Mouse (Mus musculus): ENCODE data around the gene Sec24c.
A peak's percentile ranks its signal among the peaks of the same experiment; 100 is the strongest.
"Not testable (repeated sequence)": the region's sequence is repeated elsewhere in the genome, so short reads cannot be mapped to it uniquely, and the experiment has no call there.

Gene Sec24c

GRCm38 (mm10) chr14:20695761-20696520 is 21.8 kb downstream of the Sec24c start:
- peak; percentile 45 to 73 for DNase-seq (ENCODE audit: inconsistent age in 2 of 2, low spot score in 1 of 2)

- peak; percentile 33 to 74 for DNase-seq (ENCODE audit: inconsistent age in 2 of 2, low spot score in 1 of 2)
Measured at GRCm38 (mm10) chr14:20696986-20697385, 22.9 kb downstream of the Sec24c start.

DNA sequence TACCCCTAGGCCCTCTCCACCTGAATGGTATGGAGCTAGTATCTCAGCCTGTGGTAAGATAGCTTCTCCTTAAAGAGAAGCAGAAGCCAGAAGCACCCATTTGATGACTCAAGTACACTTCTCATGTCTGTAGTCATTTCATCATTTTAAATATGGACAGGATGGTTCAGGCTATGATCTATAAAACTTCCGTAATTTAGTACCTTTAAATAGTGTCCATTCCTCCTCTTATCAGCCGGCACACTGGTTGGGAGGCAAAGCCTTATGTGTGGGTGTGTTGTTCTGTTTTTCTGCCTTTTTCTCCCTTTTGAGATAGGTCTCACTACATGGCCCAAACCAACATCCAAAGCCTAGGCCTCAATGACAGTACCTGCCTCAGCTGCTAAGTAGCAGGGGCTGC is 24.4 kb downstream of the Sec24c start:
- no peak for DNase-seq (ENCODE audit: inconsistent age in 2 of 2, low spot score in 1 of 2)

DNA sequence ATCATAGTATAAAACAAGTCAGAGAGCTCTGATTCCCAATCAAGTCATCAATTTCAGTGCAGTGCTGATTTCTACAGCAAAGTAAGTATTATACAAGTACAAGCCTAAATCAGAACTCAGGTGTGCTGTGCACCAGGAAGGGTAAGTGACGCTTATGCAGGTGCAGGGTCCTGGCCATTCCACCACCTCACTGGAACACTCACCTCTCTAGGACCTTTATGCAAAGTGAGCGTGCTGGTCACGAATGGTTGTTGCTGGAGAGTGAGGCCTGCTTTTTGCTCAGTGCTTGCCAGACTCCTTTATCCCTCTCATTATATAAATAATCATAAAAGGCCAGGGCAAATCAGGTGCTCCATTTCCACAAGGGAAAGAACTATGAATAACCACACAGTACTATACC is 26.3 kb downstream of the Sec24c start:
- DNase-seq (ENCODE audit: inconsistent age in 2 of 2, low spot score in 1 of 2), result no peak

DNA sequence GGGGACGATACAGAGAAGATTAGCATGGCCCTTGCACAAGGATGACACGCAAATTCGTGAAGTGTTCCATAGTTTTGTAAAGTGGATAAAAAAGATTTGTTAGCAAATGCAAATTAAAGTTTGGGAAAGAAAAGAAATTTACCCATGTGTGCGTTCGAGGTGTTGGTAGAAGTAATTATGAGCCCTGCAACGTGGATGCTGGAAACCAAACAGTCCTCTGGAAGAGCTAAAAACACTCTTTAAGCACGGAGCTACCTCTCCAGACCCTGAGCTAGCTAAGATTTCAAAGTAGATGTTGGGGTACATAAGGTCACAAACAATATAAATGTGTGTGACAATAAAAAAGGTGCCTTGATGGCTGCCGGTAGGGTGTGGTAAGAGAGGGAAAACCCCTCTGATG is 27.4 kb downstream of the Sec24c start:
- no peak for DNase-seq (ENCODE audit: inconsistent age in 2 of 2, low spot score in 1 of 2)

GRCm38 (mm10) chr14:20702096-20702740 is 28.1 kb downstream of the Sec24c start:
- DNase-seq (ENCODE audit: inconsistent age in 2 of 2, low spot score in 1 of 2), result no peak

DNA sequence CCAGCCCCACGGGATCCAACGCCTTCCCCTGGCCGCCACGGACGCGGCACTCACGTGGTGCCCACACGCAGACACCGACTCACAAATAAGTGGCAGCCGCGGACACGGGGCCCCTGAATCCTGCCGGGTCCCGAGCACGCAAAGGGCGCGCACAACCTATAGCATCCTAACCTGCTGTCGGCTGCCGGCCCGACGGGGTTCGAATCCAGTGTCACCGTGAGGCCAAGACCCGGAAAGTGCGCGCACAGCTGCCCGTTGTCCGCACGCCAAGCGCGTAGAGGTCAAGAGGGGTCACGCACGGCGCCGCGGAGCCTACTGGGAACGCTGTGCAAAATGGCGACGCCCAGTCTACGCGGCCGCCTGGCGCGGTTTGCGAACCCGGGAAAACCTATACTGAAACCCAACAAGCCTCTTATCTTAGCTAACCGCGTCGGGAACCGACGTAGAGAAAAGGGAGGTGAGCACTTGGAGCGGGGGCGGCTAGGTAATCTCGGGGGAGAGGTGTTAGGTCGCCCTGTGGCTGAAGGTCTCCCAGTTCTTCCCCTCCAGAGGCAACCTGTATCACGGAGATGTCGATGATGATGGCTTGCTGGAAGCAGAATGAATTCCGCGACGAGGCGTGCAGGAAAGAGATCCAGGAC is 28.8 kb downstream of the Sec24c start, which contains the start of gene Chchd1:
Chchd1 (plus strand) TSS at position 266 of the 641 bp plus-strand sequence.
- peak; percentile 91 to 98 for DNase-seq (ENCODE audit: inconsistent age in 2 of 2, low spot score in 1 of 2)

DNA sequence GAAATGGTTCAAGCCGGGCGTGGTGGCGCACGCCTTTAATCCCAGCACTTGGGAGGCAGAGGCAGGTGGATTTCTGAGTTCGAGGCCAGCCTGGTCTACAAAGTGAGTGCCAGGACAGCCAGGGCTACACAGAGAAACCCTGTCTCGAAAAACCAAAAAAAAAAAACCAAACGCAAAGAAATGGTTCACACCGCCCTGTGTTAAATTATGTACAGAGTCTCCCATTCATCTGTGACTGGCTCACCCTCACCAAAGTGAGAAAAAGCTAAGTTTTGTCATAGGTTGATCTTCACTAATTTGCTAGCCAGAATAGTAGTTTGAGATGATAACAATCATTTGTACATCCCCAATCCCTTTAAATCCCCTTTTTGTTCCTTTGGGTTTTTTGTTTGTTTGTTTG is 29.4 kb downstream of the Sec24c start:
- DNase-seq (ENCODE audit: inconsistent age in 2 of 2, low spot score in 1 of 2), result not testable (repeated sequence)

- peak; percentile 93 to 98 for DNase-seq (ENCODE audit: inconsistent age in 2 of 2, low spot score in 1 of 2)
Measured at GRCm38 (mm10) chr14:20707201-20708190, 33.4 kb downstream of the Sec24c start, which contains the start of gene Zswim8. Gene Zswim8, plus strand, starts transcription at chr14:20707552.

DNA sequence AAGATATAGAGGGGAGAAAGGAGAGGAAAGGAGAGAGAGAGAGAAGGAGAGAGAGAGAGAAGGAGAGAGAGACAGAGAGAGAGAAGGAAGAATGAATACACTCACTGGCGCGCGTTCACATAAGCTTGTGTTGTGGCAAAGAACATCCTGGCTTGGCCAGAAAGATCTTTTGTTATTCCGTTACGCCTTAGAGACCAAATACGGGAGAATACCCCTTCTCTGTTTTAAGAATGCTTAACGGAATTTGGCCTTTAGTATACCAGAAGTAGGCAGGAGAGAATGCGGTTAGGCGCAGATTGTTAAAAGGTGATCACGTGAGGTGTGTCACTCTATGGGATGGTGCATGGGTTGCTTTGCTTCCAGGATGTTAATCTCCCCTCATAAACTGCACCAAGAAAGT is 34.1 kb downstream of the Sec24c start:
- DNase-seq (ENCODE audit: inconsistent age in 2 of 2, low spot score in 1 of 2), result peak in 1 of 2 experiments; percentile 55

GRCm38 (mm10) chr14:20713832-20714231 is 39.7 kb downstream of the Sec24c start:
- DNase-seq (ENCODE audit: inconsistent age in 2 of 2, low spot score in 1 of 2), result no peak

DNA sequence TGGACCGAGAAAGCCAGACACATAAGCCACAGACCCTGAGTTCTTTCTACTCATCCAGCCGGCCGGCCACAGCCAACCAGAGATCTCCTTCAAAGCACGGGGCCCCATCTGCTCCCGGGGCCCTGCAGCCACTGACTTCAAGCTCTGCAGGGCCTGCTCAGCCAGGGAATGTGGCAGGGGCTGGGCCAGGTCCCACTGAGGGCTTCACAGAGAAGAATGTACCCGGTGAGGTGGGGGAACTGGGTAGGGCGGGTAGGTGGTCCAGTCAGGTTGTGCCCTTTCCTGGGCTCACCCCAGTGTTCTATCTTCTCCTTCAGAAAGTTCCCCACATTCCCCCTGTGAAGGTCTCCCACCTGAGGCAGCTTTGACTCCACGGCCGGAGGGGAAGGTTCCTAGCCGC is 44.3 kb downstream of the Sec24c start:
- no peak for DNase-seq (ENCODE audit: inconsistent age in 2 of 2, low spot score in 1 of 2)

GRCm38 (mm10) chr14:20719767-20720166 is 45.7 kb downstream of the Sec24c start:
- DNase-seq (ENCODE audit: inconsistent age in 2 of 2, low spot score in 1 of 2), result no peak

DNA sequence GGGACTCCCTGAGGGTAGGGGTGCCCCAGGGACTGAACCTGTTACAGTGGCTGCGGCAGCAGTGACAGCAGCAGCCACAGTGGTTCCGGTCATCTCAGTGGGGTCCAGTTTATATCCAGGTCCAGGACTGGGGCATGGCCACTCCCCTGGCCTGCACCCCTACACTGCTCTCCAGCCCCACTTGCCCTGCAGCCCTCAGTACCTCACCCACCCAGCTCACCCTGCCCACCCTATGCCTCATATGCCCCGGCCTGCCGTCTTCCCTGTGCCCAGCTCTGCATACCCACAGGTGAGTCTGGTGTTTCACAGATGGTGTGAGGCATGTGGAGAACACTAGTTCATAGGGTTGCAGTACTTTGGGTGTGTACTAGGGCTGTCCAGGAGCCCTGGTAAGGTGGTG is 47.3 kb downstream of the Sec24c start:
- DNase-seq (ENCODE audit: inconsistent age in 2 of 2, low spot score in 1 of 2), result no peak

GRCm38 (mm10) chr14:20723006-20723405 is 48.9 kb downstream of the Sec24c start:
- no peak for DNase-seq (ENCODE audit: inconsistent age in 2 of 2, low spot score in 1 of 2)

- peak; percentile 63 to 88 for DNase-seq (ENCODE audit: inconsistent age in 2 of 2, low spot score in 1 of 2)
Measured at GRCm38 (mm10) chr14:20724043-20724442, 49.9 kb downstream of the Sec24c start.

- no peak for DNase-seq (ENCODE audit: inconsistent age in 2 of 2, low spot score in 1 of 2)
Measured at GRCm38 (mm10) chr14:20725660-20726339, 51.7 kb downstream of the Sec24c start.

DNA sequence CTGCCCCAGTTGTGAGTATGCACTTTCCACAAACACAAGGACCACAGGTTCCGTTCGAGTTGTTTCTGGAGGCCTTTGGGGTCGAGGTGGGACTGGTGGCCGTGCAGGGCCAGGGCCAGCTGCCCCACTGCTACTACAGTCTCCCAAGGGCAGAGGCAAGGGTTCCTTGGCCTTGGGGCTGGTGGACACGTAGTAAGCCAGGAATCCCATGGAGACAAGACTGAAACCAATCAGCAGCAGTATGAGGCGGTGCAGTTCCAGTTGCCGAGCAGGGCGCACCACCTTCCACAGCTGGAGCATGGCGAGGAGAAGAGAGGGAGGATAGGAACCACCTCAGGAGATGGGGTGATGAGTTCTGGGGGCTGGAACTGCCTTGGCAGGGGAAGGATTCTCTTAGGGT is 55.8 kb downstream of the Sec24c start:
- peak in 1 of 2 experiments; percentile 58 for DNase-seq (ENCODE audit: inconsistent age in 2 of 2, low spot score in 1 of 2)

GRCm38 (mm10) chr14:20730853-20731602 is 56.9 kb downstream of the Sec24c start:
- no peak for DNase-seq (ENCODE audit: inconsistent age in 2 of 2, low spot score in 1 of 2)

Data from adrenal gland, adult (tissue).